Mouse (Mus musculus) spleen, adult 2 months (tissue): Measurements from ENCODE around the gene Tmem260. TPM values are rescaled to one million over a fixed set of nuclear protein-coding genes. Genes with fewer than 3 reads are reported as not detected.

Experiments
- DNase-seq, 2 experiments: peaks; one replicate each; pipeline versions ENCODE4 v3.0.0 to v3.0.0-alpha.2; 2012 to 2021; ENCODE audit warnings: low spot score in 2 of 2, low read depth in 1 of 2
- H3K27ac ChIP-seq: fragments of 200-500 bp; 2 replicates; pipeline ENCODE4 v1.5.1; 2012; ENCODE audit warnings: low read length, inconsistent platforms; ENCODE audit not compliant: insufficient read depth
- H3K27me3 ChIP-seq: fragments of 200-500 bp; 2 replicates; pipeline ENCODE4 v1.6.1; 2012; ENCODE audit warnings: mild to moderate bottlenecking, moderate library complexity, low read length, inconsistent platforms; ENCODE audit not compliant: control insufficient read depth, insufficient read depth
- H3K36me3 ChIP-seq: fragments of 200-500 bp; 2 replicates; pipeline ENCODE4 v1.6.1; 2012; ENCODE audit warnings: mild to moderate bottlenecking, low read length, inconsistent platforms; ENCODE audit not compliant: control insufficient read depth, insufficient read depth
- H3K4me1 ChIP-seq: fragments of 200-500 bp; 2 replicates; pipeline ENCODE4 v1.6.1; 2011; ENCODE audit warnings: inconsistent platforms; ENCODE audit not compliant: control insufficient read depth, insufficient read depth, insufficient read length
- H3K4me3 ChIP-seq: fragments of 200-500 bp; 2 replicates; pipeline ENCODE4 v1.5.1; 2011; ENCODE audit warnings: mild to moderate bottlenecking, inconsistent platforms; ENCODE audit not compliant: insufficient read depth, insufficient read length; ENCODE audit errors: extremely low read depth
- CTCF ChIP-seq: fragments of 200-500 bp; IDR thresholded peaks from 2 replicates; pipeline ENCODE4 v1.5.1; 2011; ENCODE audit warnings: mild to moderate bottlenecking, inconsistent platforms; ENCODE audit not compliant: insufficient read depth, insufficient read length, insufficient replicate concordance; ENCODE audit errors: extremely low read depth
- POLR2A ChIP-seq: fragments of 200-500 bp; IDR thresholded peaks from 2 replicates; pipeline ENCODE4 v1.6.1; 2011; ENCODE audit warnings: low read depth, low read length, inconsistent platforms
- WGBS: fragments of 180-500 bp; shearing (Covaris S2); methylation state at CpG from one replicate; pipeline ENCODE4 v1.1.7; 2018; 5-methylcytosine and 5-hydroxymethylcytosine counted together
- polyA plus RNA-seq: library from polyadenylated mRNA; depleted of rRNA; stranded (reverse); fragments of >200 nt; gene quantifications from 2 replicates; pipeline ENCODE4 v1.2.3, GENCODE M21; 2012; rRNA removed

Tmem260 gene
- polyA plus RNA-seq = 8.3 and 13.5 TPM in 2 replicates

DNA sequence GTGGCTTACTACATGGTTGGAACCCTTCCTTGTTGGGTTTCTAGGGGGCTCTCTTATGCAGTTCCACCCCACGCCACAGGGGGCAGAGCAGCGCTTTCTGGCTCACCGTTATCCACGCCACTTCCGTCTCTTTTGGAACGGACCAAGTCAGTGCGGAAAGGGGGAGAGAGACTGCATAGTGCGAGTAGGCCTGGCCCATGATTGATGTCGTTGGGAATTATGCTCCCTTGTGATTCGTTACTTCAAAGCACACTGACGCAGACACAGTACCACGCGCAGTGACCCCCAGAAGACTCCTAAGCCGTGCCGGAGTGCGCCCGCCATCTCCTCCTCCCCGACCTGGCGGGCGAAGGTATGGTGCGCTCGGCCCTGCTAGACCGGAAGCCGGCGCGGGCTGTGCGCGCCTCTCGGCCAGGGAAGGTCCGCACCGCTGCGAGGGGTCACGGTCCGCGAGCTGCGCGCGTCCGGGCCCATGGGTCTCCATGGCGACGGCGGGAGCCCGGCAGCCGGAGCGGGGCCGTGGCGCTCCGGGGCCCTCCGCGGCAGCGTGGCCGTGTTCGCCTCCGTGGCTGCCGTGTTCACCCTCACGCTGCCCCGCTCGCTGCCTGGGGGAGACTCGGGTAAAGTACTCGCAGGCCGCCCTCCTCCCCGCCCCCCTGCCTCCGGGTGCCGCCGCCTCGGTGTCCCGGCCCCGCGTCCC, at the start of gene Tmem260:
Gene Tmem260, plus strand, starts transcription at position 141 of the 700 bp plus-strand sequence.
- peak; percentile 89 to 94 for DNase-seq
- peak within 1 kb of the TSS; percentile 79 for H3K4me3 ChIP-seq
- peaks cover 4% of the 10 kb centered on the region for H3K4me1 ChIP-seq
- TF ChIP-seq CTCF = peak; percentile 86
- TF ChIP-seq POLR2A = peak; percentile 60
- no peaks in the 10 kb centered on the region for H3K27me3 ChIP-seq
- peak within 1 kb of the TSS; percentile 95 for H3K27ac ChIP-seq
- WGBS = 1% methylated on average over 58 of the region's 69 CpGs
- no peaks in the 10 kb centered on the region for H3K36me3 ChIP-seq

DNA sequence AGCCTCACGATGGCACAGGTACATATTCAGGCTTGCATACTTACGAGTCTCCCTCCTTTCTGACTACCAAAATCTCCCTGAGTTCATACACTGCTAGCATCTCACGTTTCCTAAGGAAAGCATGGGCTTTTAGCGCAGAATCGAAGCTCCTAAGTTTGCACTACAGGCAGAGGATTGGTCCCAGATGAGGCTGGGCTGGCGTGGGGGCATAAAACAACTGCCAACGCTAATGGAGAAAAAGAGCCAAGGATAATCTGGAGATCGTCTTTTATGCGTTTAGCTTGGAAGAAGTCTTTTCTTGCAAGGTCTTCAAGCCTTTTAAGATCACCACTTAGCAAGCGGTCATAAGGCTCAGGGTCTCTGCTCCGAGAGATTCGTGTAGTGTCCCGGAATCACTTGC, 39.8 kb upstream of the Tmem260 start:
- H3K36me3 ChIP-seq = no peaks in the 10 kb centered on the region
- TF ChIP-seq CTCF = no peak
- no peak overlapping the region for H3K4me3 ChIP-seq
- H3K4me1 ChIP-seq = no peaks in the 10 kb centered on the region
- no peak overlapping the region for H3K27ac ChIP-seq
- no peak for DNase-seq
- WGBS = 91% methylated on average over 13 of the region's 13 CpGs
- no peaks in the 10 kb centered on the region for H3K27me3 ChIP-seq

DNA sequence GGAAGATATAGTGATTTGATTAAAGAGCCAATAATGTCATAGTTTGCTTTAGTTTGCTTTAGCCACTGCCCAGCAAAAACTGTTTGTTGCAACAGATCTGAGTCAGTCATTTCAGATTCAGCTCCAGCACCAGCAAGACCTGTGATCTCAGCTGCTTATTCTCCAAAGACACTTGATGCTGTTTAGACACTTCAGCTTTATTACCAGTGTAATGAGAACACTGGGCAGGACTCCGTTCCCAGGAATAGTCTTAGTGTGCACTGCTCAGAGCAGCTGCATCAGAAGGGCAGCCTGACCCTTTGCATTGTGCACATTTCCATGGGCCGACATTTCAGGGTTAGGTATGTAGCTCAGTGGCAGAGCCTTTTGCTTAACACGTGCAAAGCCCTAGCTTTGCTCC, 28.9 kb upstream of the Tmem260 start:
- DNase-seq = no peak
- 91% methylated on average over 3 of the region's 3 CpGs for WGBS
- no peak overlapping the region for H3K27ac ChIP-seq
- H3K36me3 ChIP-seq = no peaks in the 10 kb centered on the region
- no peaks in the 10 kb centered on the region for H3K4me1 ChIP-seq
- H3K27me3 ChIP-seq = no peaks in the 10 kb centered on the region
- H3K4me3 ChIP-seq = no peak overlapping the region
- no peak for TF ChIP-seq CTCF
- TF ChIP-seq POLR2A = no peak

DNA sequence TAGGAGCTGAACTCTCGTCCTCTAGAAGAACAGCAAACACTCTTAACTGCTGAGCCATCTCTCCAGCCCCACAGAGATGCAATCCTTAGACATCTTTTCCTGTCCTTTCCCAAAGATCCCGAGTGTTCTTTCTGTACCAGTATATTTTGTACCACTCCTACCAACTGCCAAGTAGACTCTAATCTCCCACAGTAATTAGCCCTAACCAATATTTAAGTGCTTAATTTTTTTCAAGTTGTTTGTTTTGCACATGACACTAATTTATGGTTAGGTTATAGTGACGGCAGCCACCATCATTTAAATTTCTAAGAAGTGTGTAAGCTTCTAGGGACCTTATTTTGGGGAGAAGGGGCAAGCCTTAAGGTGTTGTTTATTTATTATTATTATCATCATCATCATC, 27.7 kb upstream of the Tmem260 start:
- 71% methylated on average over 3 of the region's 3 CpGs for WGBS
- DNase-seq = no peak
- Histone ChIP-seq H3K36me3 (no peaks in the 10 kb centered on the region), H3K4me3 (no peak overlapping the region), H3K27me3 (no peaks in the 10 kb centered on the region), H3K4me1 (no peaks in the 10 kb centered on the region), H3K27ac (no peak overlapping the region)
- TF ChIP-seq POLR2A = no peak
- TF ChIP-seq CTCF = no peak

GRCm38 (mm10) chr14:48418672-48419071, 27.3 kb upstream of the Tmem260 start:
- Histone ChIP-seq H3K27ac (no peak overlapping the region), H3K36me3 (no peaks in the 10 kb centered on the region), H3K27me3 (no peaks in the 10 kb centered on the region), H3K4me1 (no peaks in the 10 kb centered on the region), H3K4me3 (no peak overlapping the region)
- 86% methylated on average over 5 of the region's 5 CpGs for WGBS
- TF ChIP-seq POLR2A (no peak), CTCF (no peak)
- DNase-seq = no peak

DNA sequence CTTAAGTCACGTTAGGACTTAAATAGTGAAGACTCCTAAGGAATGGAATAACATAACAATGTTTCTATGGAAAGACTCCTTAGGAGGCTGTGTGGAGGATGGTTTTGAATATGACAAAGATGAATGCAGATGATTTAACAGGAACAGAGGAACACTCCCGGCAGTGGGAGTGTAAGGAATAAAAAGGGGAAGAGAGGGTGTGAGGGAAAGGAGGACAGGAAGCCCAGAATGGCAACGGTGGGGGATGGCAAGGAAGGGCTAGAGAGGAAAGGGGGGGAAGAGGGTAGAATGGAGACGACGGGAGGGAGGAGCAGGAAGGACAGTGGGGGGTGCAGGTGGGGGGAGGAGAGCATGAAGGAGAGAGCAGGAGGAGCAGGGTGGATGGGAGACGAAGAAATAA, 24.4 kb upstream of the Tmem260 start:
- no peak for DNase-seq
- no peak for TF ChIP-seq CTCF
- no peak for TF ChIP-seq POLR2A
- H3K4me3 ChIP-seq = no peak overlapping the region
- no peaks in the 10 kb centered on the region for H3K36me3 ChIP-seq
- no peak overlapping the region for H3K27ac ChIP-seq
- H3K4me1 ChIP-seq = no peaks in the 10 kb centered on the region
- H3K27me3 ChIP-seq = no peaks in the 10 kb centered on the region
- WGBS = 21% methylated on average over 6 of the region's 6 CpGs

DNA sequence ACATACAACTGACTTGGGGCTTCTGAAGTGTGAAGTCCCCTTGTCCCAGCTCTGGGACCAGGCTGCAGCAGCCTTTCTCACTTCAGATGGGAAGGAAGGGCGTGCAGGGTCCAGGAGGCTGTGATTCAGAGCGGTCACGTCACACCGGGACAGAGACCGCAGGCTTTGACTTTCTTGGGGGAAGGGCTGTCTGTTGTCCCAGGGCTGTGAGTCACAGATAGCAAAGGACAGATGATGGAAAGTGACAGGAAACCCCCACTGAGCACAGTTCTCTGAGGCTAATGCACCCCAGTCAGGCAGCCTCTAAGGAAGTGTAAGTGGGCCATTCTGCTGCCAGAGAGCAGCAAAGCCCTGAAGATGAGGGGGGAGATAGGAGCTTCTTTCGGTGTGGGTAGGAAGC, 23.9 kb upstream of the Tmem260 start:
- H3K27me3 ChIP-seq = no peaks in the 10 kb centered on the region
- TF ChIP-seq CTCF (no peak), POLR2A (no peak)
- no peaks in the 10 kb centered on the region for H3K4me1 ChIP-seq
- H3K4me3 ChIP-seq = no peak overlapping the region
- no peaks in the 10 kb centered on the region for H3K36me3 ChIP-seq
- H3K27ac ChIP-seq = no peak overlapping the region; the same call in 1 of the 2 replicates
- DNase-seq = peak in 1 of 2 experiments; percentile 19
- 4% methylated on average over 6 of the region's 6 CpGs for WGBS

DNA sequence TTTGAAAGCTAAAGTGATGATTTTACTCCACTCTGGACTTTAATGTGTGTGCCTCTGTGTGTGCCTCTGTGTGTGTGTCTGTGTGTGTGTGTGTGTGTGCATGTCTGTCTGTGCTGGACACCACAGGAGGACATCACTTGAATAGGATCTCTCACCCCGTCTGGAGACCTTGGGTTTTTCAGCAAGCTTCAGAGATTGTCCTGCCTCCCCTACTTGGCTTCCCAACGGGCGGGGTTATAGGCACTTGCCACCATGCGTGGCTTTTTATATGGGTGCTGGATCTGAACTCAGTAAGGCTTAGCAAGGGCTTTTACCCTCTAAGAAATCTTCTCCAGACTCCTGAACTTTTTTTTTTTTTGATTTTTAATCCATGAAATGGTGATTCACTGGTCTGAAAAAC, 23.5 kb upstream of the Tmem260 start:
- Histone ChIP-seq H3K27me3 (no peaks in the 10 kb centered on the region), H3K27ac (no peak overlapping the region), H3K4me1 (no peaks in the 10 kb centered on the region), H3K36me3 (no peaks in the 10 kb centered on the region), H3K4me3 (no peak overlapping the region)
- TF ChIP-seq POLR2A (no peak), CTCF (no peak)
- DNase-seq = no peak
- WGBS = 8% methylated on average over 4 of the region's 4 CpGs
